Mouse (Mus musculus): Measurements from ENCODE around the gene Marcks. TPM values are rescaled to one million over a fixed set of nuclear protein-coding genes. Genes with fewer than 3 reads are reported as not detected.

Gene Marcks
- total RNA-seq, 1 experiment = 18.4 TPM

DNA sequence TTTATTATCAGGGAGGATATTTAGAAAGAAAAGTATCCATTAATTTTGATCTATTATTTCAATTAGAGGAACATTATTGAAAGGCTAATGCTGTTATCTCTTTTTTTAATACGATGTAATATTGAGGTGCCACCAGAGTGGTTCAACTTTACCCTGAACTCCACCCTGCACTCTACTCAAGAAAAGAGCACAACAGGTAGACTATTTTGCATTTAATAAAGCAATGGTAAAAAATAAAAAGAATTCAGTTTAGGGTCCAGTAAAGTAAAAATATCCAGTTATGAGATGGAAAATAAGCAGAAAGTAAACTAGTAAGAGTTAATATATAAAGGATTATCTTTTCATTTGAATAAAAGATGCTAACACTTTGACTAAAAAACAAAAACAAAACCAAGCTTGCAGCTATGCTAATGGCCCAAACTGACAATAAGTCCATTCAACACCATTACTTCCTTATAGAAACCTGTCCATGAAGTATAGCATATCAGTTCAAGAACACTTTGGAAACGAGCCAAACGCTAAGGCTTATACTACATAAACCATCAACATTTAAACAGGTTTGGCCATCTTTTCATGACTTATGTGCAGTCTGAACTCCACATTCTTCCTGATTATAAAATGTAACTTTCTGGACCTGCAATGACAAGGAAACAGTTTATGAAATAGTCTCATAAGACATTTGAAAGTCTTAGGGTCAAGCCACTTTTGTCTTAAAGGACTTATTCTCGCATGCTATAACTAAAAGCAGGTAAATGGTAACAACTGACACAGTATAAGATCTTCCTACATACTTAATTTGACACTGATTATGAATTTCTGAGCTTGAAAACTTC is 4.6 kb downstream of the Marcks start:
- DNase-seq (ENCODE audit: low read depth, low spot score) = no peak
- Histone ChIP-seq H3K9me3 (ENCODE audit: control insufficient read depth, insufficient read depth, low read depth, low read length) (no peaks in the 10 kb centered on the region), H3K9ac (ENCODE audit: insufficient read depth, low read depth, low read length, poor library complexity, severe bottlenecking) (no peak overlapping the region), H3K4me3 (ENCODE audit: insufficient read depth in 1 of 2, low read depth in 1 of 2, low read length in 2 of 2, poor library complexity in 1 of 2, severe bottlenecking in 1 of 2) (no peak overlapping the region), H3K27ac (ENCODE audit: insufficient read depth, low read depth, low read length, poor library complexity, severe bottlenecking) (no peak overlapping the region), H3K36me3 (ENCODE audit: control insufficient read depth, insufficient read depth, low read length, poor library complexity, severe bottlenecking) (no peaks in the 10 kb centered on the region), H3K4me1 (ENCODE audit: control insufficient read depth in 2 of 2, insufficient read depth in 2 of 2, low read length in 2 of 2, poor library complexity in 1 of 2) (no peaks in the 10 kb centered on the region)
- in situ Hi-C loops (cut with MboI; ENCODE audit: low sequenced_read_pairs in 2 of 2, unreplicated experiment in 2 of 2) = no loop called here
- TF ChIP-seq ZC3H11A (IDR thresholded peaks at IDR 0.05; ENCODE audit: borderline replicate concordance, low read depth, low read length) (no peak), CHD2 (IDR thresholded peaks at IDR 0.05; ENCODE audit: low read depth, low read length) (no peak), ZNF384 (IDR thresholded peaks at IDR 0.05; ENCODE audit: low read depth, low read length) (no peak), MAFK (IDR thresholded peaks at IDR 0.05; ENCODE audit: insufficient read depth, low read depth, low read length) (no peak), HCFC1 (IDR thresholded peaks at IDR 0.05; ENCODE audit: borderline replicate concordance, insufficient read depth, low read length) (no peak)

DNA sequence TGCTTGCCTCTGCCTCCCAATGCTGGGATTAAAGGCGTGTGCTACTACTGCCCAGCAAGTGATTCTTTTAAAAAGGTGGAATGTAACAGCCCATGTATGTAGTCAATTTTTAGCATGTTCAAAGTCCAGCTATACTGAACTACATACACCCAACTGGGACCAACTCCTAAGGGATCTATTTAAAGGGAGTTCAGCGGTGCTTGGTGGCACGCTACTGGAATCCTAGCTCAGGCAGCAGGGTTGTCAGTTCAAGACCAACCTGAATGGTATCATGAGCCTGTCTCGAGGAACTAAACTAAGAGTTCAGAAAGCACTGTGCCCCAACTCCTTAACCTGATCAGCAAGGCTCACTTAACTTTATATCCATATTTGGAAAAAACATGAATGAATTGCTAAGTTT is 6.0 kb downstream of the Marcks start:
- Histone ChIP-seq H3K9ac (ENCODE audit: insufficient read depth, low read depth, low read length, poor library complexity, severe bottlenecking) (no peak overlapping the region), H3K4me3 (ENCODE audit: insufficient read depth in 1 of 2, low read depth in 1 of 2, low read length in 2 of 2, poor library complexity in 1 of 2, severe bottlenecking in 1 of 2) (no peak overlapping the region), H3K9me3 (ENCODE audit: control insufficient read depth, insufficient read depth, low read depth, low read length) (no peaks in the 10 kb centered on the region), H3K36me3 (ENCODE audit: control insufficient read depth, insufficient read depth, low read length, poor library complexity, severe bottlenecking) (no peaks in the 10 kb centered on the region), H3K4me1 (ENCODE audit: control insufficient read depth in 2 of 2, insufficient read depth in 2 of 2, low read length in 2 of 2, poor library complexity in 1 of 2) (no peaks in the 10 kb centered on the region), H3K27ac (ENCODE audit: insufficient read depth, low read depth, low read length, poor library complexity, severe bottlenecking) (no peak overlapping the region)
- no peak for TF ChIP-seq CHD2 (IDR thresholded peaks at IDR 0.05; ENCODE audit: low read depth, low read length)
- TF ChIP-seq ZNF384 (IDR thresholded peaks at IDR 0.05; ENCODE audit: low read depth, low read length) = no peak
- no peak for TF ChIP-seq ZC3H11A (IDR thresholded peaks at IDR 0.05; ENCODE audit: borderline replicate concordance, low read depth, low read length)
- no peak for TF ChIP-seq HCFC1 (IDR thresholded peaks at IDR 0.05; ENCODE audit: borderline replicate concordance, insufficient read depth, low read length)
- in situ Hi-C loops (cut with MboI; ENCODE audit: low sequenced_read_pairs in 2 of 2, unreplicated experiment in 2 of 2) = no loop called here
- no peak for DNase-seq (ENCODE audit: low read depth, low spot score)

DNA sequence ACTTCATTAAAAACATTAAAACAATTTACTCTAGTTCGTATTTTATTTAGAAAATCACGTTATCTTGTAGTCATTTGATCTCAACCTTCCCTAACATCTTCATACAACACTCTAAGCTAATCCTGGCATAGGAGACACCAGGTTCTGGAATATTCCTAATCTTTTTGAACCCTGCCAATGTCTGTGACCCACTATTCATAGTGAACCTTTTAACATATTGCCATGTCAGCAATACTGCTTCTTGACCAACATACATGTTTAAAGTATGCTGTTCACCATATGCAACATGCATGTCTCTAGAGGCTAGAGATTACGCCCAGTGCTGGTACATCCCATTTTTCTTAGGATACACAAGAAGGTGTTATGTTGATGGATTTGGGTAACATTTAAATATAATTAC is 9.1 kb downstream of the Marcks start:
- TF ChIP-seq MAFK (IDR thresholded peaks at IDR 0.05; ENCODE audit: insufficient read depth, low read depth, low read length) (peak; percentile 66), ZNF384 (IDR thresholded peaks at IDR 0.05; ENCODE audit: low read depth, low read length) (no peak)
- in situ Hi-C loops (cut with MboI; ENCODE audit: low sequenced_read_pairs in 2 of 2, unreplicated experiment in 2 of 2) = no loop called here
- no peak for DNase-seq (ENCODE audit: low read depth, low spot score)
- no peak overlapping the region for H3K4me3 ChIP-seq (ENCODE audit: insufficient read depth in 1 of 2, low read depth in 1 of 2, low read length in 2 of 2, poor library complexity in 1 of 2, severe bottlenecking in 1 of 2)
- H3K9ac ChIP-seq (ENCODE audit: insufficient read depth, low read depth, low read length, poor library complexity, severe bottlenecking) = no peak overlapping the region
- H3K4me1 ChIP-seq (ENCODE audit: control insufficient read depth in 2 of 2, insufficient read depth in 2 of 2, low read length in 2 of 2, poor library complexity in 1 of 2) = no peaks in the 10 kb centered on the region
- H3K9me3 ChIP-seq (ENCODE audit: control insufficient read depth, insufficient read depth, low read depth, low read length) = no peaks in the 10 kb centered on the region
- H3K36me3 ChIP-seq (ENCODE audit: control insufficient read depth, insufficient read depth, low read length, poor library complexity, severe bottlenecking) = no peaks in the 10 kb centered on the region
- H3K27ac ChIP-seq (ENCODE audit: insufficient read depth, low read depth, low read length, poor library complexity, severe bottlenecking) = no peak overlapping the region

DNA sequence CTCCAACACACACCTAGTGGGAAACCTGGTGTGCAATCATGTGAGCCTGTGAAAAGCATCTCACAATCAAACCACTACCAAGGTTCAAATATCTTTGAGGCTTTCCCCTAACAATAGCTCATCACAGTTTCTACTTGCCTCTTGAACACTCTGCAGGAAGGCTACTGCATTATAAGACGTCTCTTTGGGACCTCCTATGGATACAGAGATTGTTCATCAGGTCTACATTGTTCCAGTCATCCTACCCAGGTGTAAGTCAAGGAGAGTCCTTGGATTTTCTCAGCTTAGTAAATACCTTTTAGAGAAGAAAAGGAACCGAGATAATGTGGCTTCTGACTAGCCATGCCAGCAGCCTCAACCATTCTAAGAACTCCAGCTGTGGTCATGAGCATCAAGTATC is 23.4 kb downstream of the Marcks start:
- no peaks in the 10 kb centered on the region for H3K36me3 ChIP-seq (ENCODE audit: control insufficient read depth, insufficient read depth, low read length, poor library complexity, severe bottlenecking)
- no peaks in the 10 kb centered on the region for H3K9me3 ChIP-seq (ENCODE audit: control insufficient read depth, insufficient read depth, low read depth, low read length)
- in situ Hi-C loops (cut with MboI; ENCODE audit: low sequenced_read_pairs in 2 of 2, unreplicated experiment in 2 of 2) = no loop called here
- DNase-seq (ENCODE audit: low read depth, low spot score) = no peak
- H3K4me1 ChIP-seq (ENCODE audit: control insufficient read depth in 2 of 2, insufficient read depth in 2 of 2, low read length in 2 of 2, poor library complexity in 1 of 2) = no peaks in the 10 kb centered on the region
- H3K9ac ChIP-seq (ENCODE audit: insufficient read depth, low read depth, low read length, poor library complexity, severe bottlenecking) = no peak overlapping the region
- no peak for TF ChIP-seq ZC3H11A (IDR thresholded peaks at IDR 0.05; ENCODE audit: borderline replicate concordance, low read depth, low read length)
- no peak for TF ChIP-seq ZNF384 (IDR thresholded peaks at IDR 0.05; ENCODE audit: low read depth, low read length)
- TF ChIP-seq HCFC1 (IDR thresholded peaks at IDR 0.05; ENCODE audit: borderline replicate concordance, insufficient read depth, low read length) = no peak
- TF ChIP-seq MAFK (IDR thresholded peaks at IDR 0.05; ENCODE audit: insufficient read depth, low read depth, low read length) = no peak
- TF ChIP-seq CHD2 (IDR thresholded peaks at IDR 0.05; ENCODE audit: low read depth, low read length) = no peak
- H3K4me3 ChIP-seq (ENCODE audit: insufficient read depth in 1 of 2, low read depth in 1 of 2, low read length in 2 of 2, poor library complexity in 1 of 2, severe bottlenecking in 1 of 2) = no peak overlapping the region
- H3K27ac ChIP-seq (ENCODE audit: insufficient read depth, low read depth, low read length, poor library complexity, severe bottlenecking) = no peak overlapping the region

DNA sequence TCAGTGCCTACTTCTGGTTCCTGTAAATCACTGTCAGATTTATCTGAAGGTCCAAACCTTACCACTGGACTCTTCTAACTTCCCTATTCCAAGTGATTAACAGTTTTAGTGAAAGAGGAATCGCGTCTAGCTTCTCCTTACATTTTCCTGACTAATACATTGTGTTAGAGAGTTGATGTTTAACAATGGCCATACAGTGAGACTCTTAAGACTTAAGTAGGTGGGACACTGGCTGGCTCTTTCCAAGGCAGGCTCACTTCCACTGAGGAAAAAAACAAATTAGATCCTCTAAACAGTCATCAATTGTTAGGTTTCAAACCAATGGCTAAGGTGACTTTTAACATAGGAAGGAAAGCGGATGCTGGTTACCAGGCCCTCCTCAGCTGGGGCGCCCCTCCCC is 25.9 kb downstream of the Marcks start:
- H3K9ac ChIP-seq (ENCODE audit: insufficient read depth, low read depth, low read length, poor library complexity, severe bottlenecking) = no peak overlapping the region
- no peaks in the 10 kb centered on the region for H3K4me1 ChIP-seq (ENCODE audit: control insufficient read depth in 2 of 2, insufficient read depth in 2 of 2, low read length in 2 of 2, poor library complexity in 1 of 2)
- no peak for TF ChIP-seq ZNF384 (IDR thresholded peaks at IDR 0.05; ENCODE audit: low read depth, low read length)
- no peak for TF ChIP-seq CHD2 (IDR thresholded peaks at IDR 0.05; ENCODE audit: low read depth, low read length)
- no peak for TF ChIP-seq MAFK (IDR thresholded peaks at IDR 0.05; ENCODE audit: insufficient read depth, low read depth, low read length)
- no peak for TF ChIP-seq ZC3H11A (IDR thresholded peaks at IDR 0.05; ENCODE audit: borderline replicate concordance, low read depth, low read length)
- no peak for TF ChIP-seq HCFC1 (IDR thresholded peaks at IDR 0.05; ENCODE audit: borderline replicate concordance, insufficient read depth, low read length)
- H3K27ac ChIP-seq (ENCODE audit: insufficient read depth, low read depth, low read length, poor library complexity, severe bottlenecking) = no peak overlapping the region
- in situ Hi-C loops (cut with MboI; ENCODE audit: low sequenced_read_pairs in 2 of 2, unreplicated experiment in 2 of 2) = no loop called here
- no peak for DNase-seq (ENCODE audit: low read depth, low spot score)
- no peak overlapping the region for H3K4me3 ChIP-seq (ENCODE audit: insufficient read depth in 1 of 2, low read depth in 1 of 2, low read length in 2 of 2, poor library complexity in 1 of 2, severe bottlenecking in 1 of 2)
- no peaks in the 10 kb centered on the region for H3K9me3 ChIP-seq (ENCODE audit: control insufficient read depth, insufficient read depth, low read depth, low read length)
- no peaks in the 10 kb centered on the region for H3K36me3 ChIP-seq (ENCODE audit: control insufficient read depth, insufficient read depth, low read length, poor library complexity, severe bottlenecking)

All from ES-E14 (cell line).